Mouse (Mus musculus): ENCODE measurements around the gene Nbas.

Gene Nbas

GRCm38 (mm10) chr12:13389644-13390043 is 120.7 kb downstream of the Nbas start:
- DNase-seq (ENCODE audit: low read depth, low spot score), result no peak

GRCm38 (mm10) chr12:13410191-13410590 is 141.3 kb downstream of the Nbas start:
- DNase-seq (ENCODE audit: low read depth, low spot score), result peak; percentile 8

GRCm38 (mm10) chr12:13418651-13419050 is 149.7 kb downstream of the Nbas start:
- no peak for DNase-seq (ENCODE audit: low read depth, low spot score)

GRCm38 (mm10) chr12:13430219-13430618 is 161.3 kb downstream of the Nbas start:
- DNase-seq (ENCODE audit: low read depth, low spot score), result no peak

GRCm38 (mm10) chr12:13444653-13445431 is 175.9 kb downstream of the Nbas start:
- no peak for DNase-seq (ENCODE audit: low read depth, low spot score)

GRCm38 (mm10) chr12:13445486-13446065 is 176.6 kb downstream of the Nbas start:
- DNase-seq (ENCODE audit: low read depth, low spot score), result no peak

GRCm38 (mm10) chr12:13448916-13449315 is 180.0 kb downstream of the Nbas start:
- DNase-seq (ENCODE audit: low read depth, low spot score), result no peak

GRCm38 (mm10) chr12:13452050-13452449 is 183.1 kb downstream of the Nbas start:
- DNase-seq (ENCODE audit: low read depth, low spot score), result no peak

- DNase-seq (ENCODE audit: low read depth, low spot score), result no peak
Measured at GRCm38 (mm10) chr12:13460223-13460853, 191.4 kb downstream of the Nbas start.

GRCm38 (mm10) chr12:13461558-13462153 is 192.7 kb downstream of the Nbas start:
- peak; percentile 9 for DNase-seq (ENCODE audit: low read depth, low spot score)

- no peak for DNase-seq (ENCODE audit: low read depth, low spot score)
Measured at GRCm38 (mm10) chr12:13462397-13462796, 193.5 kb downstream of the Nbas start.

GRCm38 (mm10) chr12:13465554-13465953 is 196.6 kb downstream of the Nbas start:
- no peak for DNase-seq (ENCODE audit: low read depth, low spot score)

GRCm38 (mm10) chr12:13474881-13475280 is 205.9 kb downstream of the Nbas start:
- no peak for DNase-seq (ENCODE audit: low read depth, low spot score)

GRCm38 (mm10) chr12:13479163-13479562 is 210.2 kb downstream of the Nbas start:
- no peak for DNase-seq (ENCODE audit: low read depth, low spot score)

GRCm38 (mm10) chr12:13486278-13486677 is 217.3 kb downstream of the Nbas start:
- no peak for DNase-seq (ENCODE audit: low read depth, low spot score)

- DNase-seq (ENCODE audit: low read depth, low spot score), result no peak
Measured at GRCm38 (mm10) chr12:13497211-13497610, 228.3 kb downstream of the Nbas start.

GRCm38 (mm10) chr12:13499237-13499889 is 230.4 kb downstream of the Nbas start:
- DNase-seq (ENCODE audit: low read depth, low spot score), result no peak

- DNase-seq (ENCODE audit: low read depth, low spot score), result no peak
Measured at GRCm38 (mm10) chr12:13500191-13500590, 231.3 kb downstream of the Nbas start.

- no peak for DNase-seq (ENCODE audit: low read depth, low spot score)
Measured at GRCm38 (mm10) chr12:13504771-13505444, 236.0 kb downstream of the Nbas start.

GRCm38 (mm10) chr12:13518082-13518481 is 249.1 kb downstream of the Nbas start:
- peak; percentile 23 for DNase-seq (ENCODE audit: low read depth, low spot score)

GRCm38 (mm10) chr12:13519413-13519812 is 250.5 kb downstream of the Nbas start:
- no peak for DNase-seq (ENCODE audit: low read depth, low spot score)

Measured in CD4-positive, CD25-positive, alpha-beta regulatory T cell, adult 2 months (primary cell).